Mouse (Mus musculus): ENCODE measurements at regions not wholly inside any gene's neighbourhood (a gene's known extent, or its start where the extent isn't known, plus 50 kb on each side); places are given as distances from the start of the nearest gene placed in this dataset.

- ATAC-seq (no peak), DNase-seq (ENCODE audit: low spot score) (no peak)
- 63% methylated on average over 3 of the region's 3 CpGs for WGBS
- H3K9me3 ChIP-seq (ENCODE audit: low read length): no peaks in the 10 kb centered on the region
- H3K27ac ChIP-seq (ENCODE audit: low read length): no peak overlapping the region
- H3K36me3 ChIP-seq (ENCODE audit: insufficient read depth, low read length): no peaks in the 10 kb centered on the region
- H3K27me3 ChIP-seq (replicated peaks; ENCODE audit: insufficient read depth, low read length): no peaks in the 10 kb centered on the region
- no peak overlapping the region for H3K9ac ChIP-seq (replicated peaks; ENCODE audit: low read depth)
- no peak overlapping the region for H3K4me3 ChIP-seq (ENCODE audit: low read depth, low read length)
- no peak overlapping the region for H3K4me2 ChIP-seq (replicated peaks; ENCODE audit: low read depth, low read length)
- TF ChIP-seq CTCF (IDR thresholded peaks at IDR 0.05) (no peak), EP300 (IDR thresholded peaks at IDR 0.05) (no peak)
- H3K4me1 ChIP-seq (ENCODE audit: insufficient read depth, low read depth, low read length): no peaks in the 10 kb centered on the region
Observed at GRCm38 (mm10) chr10:97245674-97246073, 233.7 kb upstream of the Dcn start.

DNA sequence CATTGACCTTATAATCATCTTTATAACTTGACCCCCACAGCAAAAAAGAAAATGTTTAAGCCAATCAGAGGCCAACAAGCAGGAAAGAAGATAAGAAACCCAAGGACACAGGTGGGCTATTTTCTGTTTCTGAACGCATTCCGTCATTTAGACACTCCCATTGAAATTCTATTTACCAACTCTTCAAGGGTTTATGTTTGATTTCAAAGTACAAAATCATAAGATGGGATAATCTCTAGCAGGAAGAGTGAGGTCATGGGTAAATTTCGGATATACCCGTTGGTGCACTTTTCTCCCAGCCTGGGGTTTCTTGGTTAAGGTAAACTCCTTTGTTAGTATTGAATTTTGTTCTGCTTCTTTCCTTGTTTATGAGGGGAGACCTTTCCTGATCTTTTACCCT, 230.9 kb upstream of the Dcn start:
- Histone ChIP-seq H3K4me3 (ENCODE audit: low read depth, low read length) (no peak overlapping the region), H3K27ac (ENCODE audit: low read length) (no peak overlapping the region), H3K9me3 (ENCODE audit: low read length) (no peaks in the 10 kb centered on the region), H3K9ac (replicated peaks; ENCODE audit: low read depth) (no peak overlapping the region), H3K4me2 (replicated peaks; ENCODE audit: low read depth, low read length) (no peak overlapping the region), H3K27me3 (replicated peaks; ENCODE audit: insufficient read depth, low read length) (no peaks in the 10 kb centered on the region), H3K4me1 (ENCODE audit: insufficient read depth, low read depth, low read length) (no peaks in the 10 kb centered on the region), H3K36me3 (ENCODE audit: insufficient read depth, low read length) (no peaks in the 10 kb centered on the region)
- ATAC-seq: no peak
- WGBS: 39% methylated on average over 4 of the region's 4 CpGs
- no peak for DNase-seq (ENCODE audit: low spot score)
- TF ChIP-seq CTCF (IDR thresholded peaks at IDR 0.05) (no peak), EP300 (IDR thresholded peaks at IDR 0.05) (no peak)

DNA sequence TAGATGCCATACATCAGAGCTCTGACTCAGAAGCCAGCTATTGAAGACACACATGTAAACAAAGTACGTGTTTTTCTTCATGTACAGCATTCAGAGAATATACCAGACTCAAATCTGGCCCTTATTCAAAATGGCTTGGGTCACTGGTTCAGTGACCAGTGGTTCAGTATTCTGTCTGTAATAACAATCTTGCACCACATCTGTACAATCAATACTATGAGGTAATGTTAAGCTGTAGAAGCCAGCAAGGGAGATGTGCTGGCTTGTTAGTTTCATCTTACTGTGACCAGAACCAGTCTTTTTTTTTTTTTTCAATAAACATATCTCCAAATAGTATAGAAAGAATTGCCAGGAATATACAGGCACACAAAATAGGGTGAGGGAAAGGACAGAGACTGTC, 229.6 kb upstream of the Dcn start:
- no peaks in the 10 kb centered on the region for H3K9me3 ChIP-seq (ENCODE audit: low read length)
- no peak overlapping the region for H3K4me2 ChIP-seq (replicated peaks; ENCODE audit: low read depth, low read length)
- ATAC-seq (no peak), DNase-seq (ENCODE audit: low spot score) (no peak)
- TF ChIP-seq CTCF (IDR thresholded peaks at IDR 0.05): no peak
- TF ChIP-seq EP300 (IDR thresholded peaks at IDR 0.05): no peak
- H3K27ac ChIP-seq (ENCODE audit: low read length): no peak overlapping the region
- no peaks in the 10 kb centered on the region for H3K36me3 ChIP-seq (ENCODE audit: insufficient read depth, low read length)
- 32% methylated on average over 1 of the region's 1 CpGs for WGBS
- no peaks in the 10 kb centered on the region for H3K27me3 ChIP-seq (replicated peaks; ENCODE audit: insufficient read depth, low read length)
- H3K9ac ChIP-seq (replicated peaks; ENCODE audit: low read depth): no peak overlapping the region
- no peaks in the 10 kb centered on the region for H3K4me1 ChIP-seq (ENCODE audit: insufficient read depth, low read depth, low read length)
- no peak overlapping the region for H3K4me3 ChIP-seq (ENCODE audit: low read depth, low read length)

DNA sequence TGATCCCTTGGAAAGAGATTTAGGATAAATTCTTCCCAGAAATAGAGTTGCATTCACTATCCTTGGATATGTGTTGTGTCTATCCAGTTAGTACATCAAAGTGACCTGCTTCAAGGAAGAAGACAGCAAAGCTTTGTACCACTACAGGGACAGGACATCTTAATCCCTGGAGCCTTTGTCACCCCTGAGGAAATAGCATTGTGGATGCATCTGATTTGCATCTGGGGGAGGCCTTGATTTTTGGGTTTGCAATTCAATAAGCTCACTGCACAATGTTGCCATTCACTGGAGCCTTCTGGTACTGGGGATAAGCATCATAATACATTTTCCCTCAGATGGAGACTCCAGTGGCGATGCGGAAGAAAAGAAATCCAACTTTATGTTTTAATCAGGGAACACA, 229.2 kb upstream of the Dcn start:
- no peak for ATAC-seq
- Histone ChIP-seq H3K27ac (ENCODE audit: low read length) (no peak overlapping the region), H3K4me3 (ENCODE audit: low read depth, low read length) (no peak overlapping the region), H3K9me3 (ENCODE audit: low read length) (no peaks in the 10 kb centered on the region), H3K4me2 (replicated peaks; ENCODE audit: low read depth, low read length) (no peak overlapping the region), H3K36me3 (ENCODE audit: insufficient read depth, low read length) (no peaks in the 10 kb centered on the region), H3K4me1 (ENCODE audit: insufficient read depth, low read depth, low read length) (no peaks in the 10 kb centered on the region), H3K27me3 (replicated peaks; ENCODE audit: insufficient read depth, low read length) (no peaks in the 10 kb centered on the region), H3K9ac (replicated peaks; ENCODE audit: low read depth) (no peak overlapping the region)
- no peak for DNase-seq (ENCODE audit: low spot score)
- 95% methylated on average over 2 of the region's 2 CpGs for WGBS
- TF ChIP-seq EP300 (IDR thresholded peaks at IDR 0.05) (no peak), CTCF (IDR thresholded peaks at IDR 0.05) (no peak)

- DNase-seq (ENCODE audit: low spot score): no peak
- no peaks in the 10 kb centered on the region for H3K36me3 ChIP-seq (ENCODE audit: insufficient read depth, low read length)
- H3K4me1 ChIP-seq (ENCODE audit: insufficient read depth, low read depth, low read length): no peaks in the 10 kb centered on the region
- no peak overlapping the region for H3K4me2 ChIP-seq (replicated peaks; ENCODE audit: low read depth, low read length)
- 58% methylated on average over 6 of the region's 6 CpGs for WGBS
- no peak overlapping the region for H3K4me3 ChIP-seq (ENCODE audit: low read depth, low read length)
- no peaks in the 10 kb centered on the region for H3K9me3 ChIP-seq (ENCODE audit: low read length)
- no peak overlapping the region for H3K9ac ChIP-seq (replicated peaks; ENCODE audit: low read depth)
- no peak for TF ChIP-seq EP300 (IDR thresholded peaks at IDR 0.05)
- TF ChIP-seq CTCF (IDR thresholded peaks at IDR 0.05): no peak
- H3K27ac ChIP-seq (ENCODE audit: low read length): no peak overlapping the region
- ATAC-seq: no peak
- H3K27me3 ChIP-seq (replicated peaks; ENCODE audit: insufficient read depth, low read length): no peaks in the 10 kb centered on the region
Observed at GRCm38 (mm10) chr10:97265959-97266517, 213.4 kb upstream of the Dcn start.

DNA sequence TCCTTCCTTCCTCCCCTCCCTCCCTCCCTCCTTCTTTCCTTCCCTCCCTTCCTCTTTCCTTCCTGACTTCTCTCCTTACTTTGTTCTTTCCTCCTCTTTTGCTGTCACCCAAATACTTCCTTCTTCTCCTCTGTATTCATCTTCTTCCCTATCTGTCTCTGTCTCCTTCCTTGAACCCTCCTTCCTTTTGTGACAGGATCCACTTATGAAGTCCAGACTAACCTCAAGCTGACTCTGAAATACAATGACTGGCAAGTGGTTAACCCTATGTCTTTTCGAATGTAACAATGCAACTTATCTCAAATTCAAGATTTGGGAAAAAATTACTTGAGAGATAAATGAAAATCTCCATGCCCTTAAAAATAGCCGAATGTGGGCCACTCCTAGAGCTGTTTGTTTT, 197.0 kb upstream of the Dcn start:
- H3K9me3 ChIP-seq (ENCODE audit: low read length): no peaks in the 10 kb centered on the region

More for the DNA sequence above, 197.0 kb upstream of the Dcn start:
- Histone ChIP-seq H3K4me3 (ENCODE audit: low read depth, low read length) (no peak overlapping the region), H3K27me3 (replicated peaks; ENCODE audit: insufficient read depth, low read length) (no peaks in the 10 kb centered on the region), H3K9ac (replicated peaks; ENCODE audit: low read depth) (no peak overlapping the region), H3K4me2 (replicated peaks; ENCODE audit: low read depth, low read length) (no peak overlapping the region), H3K27ac (ENCODE audit: low read length) (no peak overlapping the region), H3K4me1 (ENCODE audit: insufficient read depth, low read depth, low read length) (no peaks in the 10 kb centered on the region), H3K36me3 (ENCODE audit: insufficient read depth, low read length) (no peaks in the 10 kb centered on the region)
- DNase-seq (ENCODE audit: low spot score) (no peak), ATAC-seq (no peak)
- WGBS: 50% methylated on average over 2 of the region's 2 CpGs
- TF ChIP-seq CTCF (IDR thresholded peaks at IDR 0.05) (no peak), EP300 (IDR thresholded peaks at IDR 0.05) (no peak)
